Mouse (Mus musculus): ENCODE measurements around the gene Cdkl1.

The Cdkl1 gene

GRCm38 (mm10) chr12:69744138-69744537, 46.9 kb downstream of the Cdkl1 start:
- no peak for DNase-seq

DNA sequence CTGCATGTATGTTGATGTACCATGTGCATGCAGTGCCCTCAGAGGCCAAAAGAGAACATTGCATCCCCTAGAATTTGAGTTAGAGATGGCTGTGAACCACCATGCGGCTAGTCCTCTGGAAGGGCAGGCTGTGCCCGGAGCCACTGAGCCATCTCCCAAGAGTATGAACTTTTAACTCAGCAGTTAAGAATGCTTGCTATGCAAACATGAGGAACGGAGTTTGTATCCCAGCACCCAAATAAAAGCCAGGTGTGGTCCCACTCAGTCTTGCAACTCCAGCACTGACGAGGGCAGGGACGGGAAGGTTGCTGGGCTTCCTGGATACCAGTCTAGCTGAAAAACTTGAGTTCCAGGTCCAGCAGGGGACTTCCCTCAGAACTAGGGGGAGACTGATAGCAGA, 49.1 kb downstream of the Cdkl1 start:
- no peak for DNase-seq

- DNase-seq = no peak
Measured at GRCm38 (mm10) chr12:69733923-69734322, 57.1 kb downstream of the Cdkl1 start.

DNA sequence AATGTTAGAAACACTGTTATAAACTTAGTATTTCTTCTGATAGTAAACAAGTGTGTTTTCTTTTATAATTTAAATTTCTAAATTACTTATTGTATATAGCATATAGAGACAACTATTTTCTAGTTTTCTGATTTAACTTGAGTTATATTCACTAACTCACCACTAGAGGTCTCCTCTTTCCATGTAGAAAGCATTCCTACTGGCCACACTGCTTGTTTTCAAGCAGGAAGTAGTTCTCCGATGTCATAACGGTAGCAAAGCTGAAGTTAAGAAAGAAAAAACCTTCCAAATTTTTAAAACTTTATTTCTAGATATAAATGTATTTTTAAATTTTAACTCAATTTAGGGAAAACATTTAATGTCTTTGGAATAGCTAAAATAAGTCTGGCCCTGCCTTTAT, 57.5 kb downstream of the Cdkl1 start:
- DNase-seq = no peak

DNA sequence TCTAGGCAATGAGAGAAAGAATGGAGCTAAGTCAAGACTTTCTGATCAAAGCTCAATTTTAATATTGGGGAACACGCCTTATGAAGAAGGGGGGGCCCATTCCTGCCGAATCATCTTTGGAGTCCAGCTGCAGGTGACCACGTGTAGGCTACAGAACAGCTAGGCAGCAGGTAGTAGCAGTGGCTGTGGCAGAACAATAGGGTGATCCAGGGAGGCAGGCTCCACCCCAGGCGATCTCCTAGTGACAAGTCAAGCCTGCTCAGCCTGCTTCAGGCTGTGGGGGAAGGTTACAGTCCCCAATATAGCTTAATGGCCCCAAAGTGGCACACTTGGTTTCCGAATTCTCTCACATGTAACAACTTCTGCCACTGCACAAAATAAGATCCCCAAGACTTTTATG, 58.8 kb downstream of the Cdkl1 start:
- no peak for DNase-seq

GRCm38 (mm10) chr12:69730306-69730705, 60.8 kb downstream of the Cdkl1 start:
- no peak for DNase-seq

- no peak for DNase-seq
Measured at GRCm38 (mm10) chr12:69729246-69729645, 61.8 kb downstream of the Cdkl1 start.

DNA sequence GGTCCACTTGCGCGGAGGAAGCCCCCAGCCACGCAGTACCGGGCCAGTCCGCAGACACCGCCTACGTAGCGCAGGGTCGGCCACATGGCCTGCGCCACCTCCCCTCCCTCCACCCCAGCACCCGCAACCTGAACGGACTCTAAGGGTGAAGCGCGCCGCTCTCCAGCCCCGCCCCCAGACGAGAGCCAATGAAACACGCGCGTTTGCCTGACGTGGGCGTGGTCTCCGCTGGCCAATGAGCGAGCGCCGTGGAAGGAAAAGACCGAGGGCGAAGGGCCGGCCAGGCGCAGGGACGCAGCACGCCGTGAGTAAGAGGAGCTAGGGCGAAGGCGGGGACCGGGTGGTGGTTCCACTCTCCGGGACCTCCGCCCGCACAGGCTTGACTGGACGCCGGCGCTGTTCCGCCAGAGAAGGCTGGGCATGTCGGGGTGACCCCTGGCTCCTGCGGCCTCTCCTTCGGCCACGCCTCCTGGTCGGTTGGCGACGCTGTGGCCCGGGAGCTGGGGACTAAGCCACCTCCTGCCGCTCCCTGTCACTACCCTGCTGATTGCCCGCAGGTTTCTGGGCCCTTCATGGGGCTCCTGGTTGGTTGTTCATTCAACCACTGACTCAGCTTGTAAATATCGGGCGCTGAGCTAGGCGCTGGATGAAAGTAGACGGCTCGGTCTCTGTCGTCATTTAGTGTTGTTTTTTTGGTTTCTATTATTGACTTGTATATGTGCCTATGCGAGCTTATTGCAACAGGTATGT, 66.2 kb downstream of the Cdkl1 start, which contains the start of the genes L2hgdh and Atp5s:
L2hgdh (minus strand) TSS at position 163 of the 750 bp plus-strand sequence.
Atp5s (plus strand) TSS at position 240 of the 750 bp plus-strand sequence.
- peak; percentile 99 for DNase-seq

- DNase-seq = no peak
Measured at GRCm38 (mm10) chr12:69724018-69724710, 66.9 kb downstream of the Cdkl1 start.

DNA sequence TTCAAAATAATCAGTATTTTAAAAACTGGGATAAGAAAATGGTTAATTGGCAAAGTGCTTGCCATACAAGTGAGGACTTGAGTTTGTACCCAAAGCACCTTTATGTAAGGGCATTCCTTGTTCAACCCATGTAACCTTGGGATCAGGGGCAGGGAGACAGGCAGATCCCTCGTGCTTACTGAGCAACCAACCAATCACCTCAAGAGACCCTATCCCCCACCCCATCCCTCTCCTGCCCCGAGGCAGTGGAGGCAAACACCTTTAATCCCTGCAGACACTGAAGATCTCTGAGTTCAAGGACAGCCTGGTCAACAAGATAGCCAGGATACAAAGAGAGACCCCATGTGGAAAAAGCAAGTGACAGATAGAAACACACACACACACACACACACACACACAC, 67.7 kb downstream of the Cdkl1 start:
- no peak for DNase-seq

DNA sequence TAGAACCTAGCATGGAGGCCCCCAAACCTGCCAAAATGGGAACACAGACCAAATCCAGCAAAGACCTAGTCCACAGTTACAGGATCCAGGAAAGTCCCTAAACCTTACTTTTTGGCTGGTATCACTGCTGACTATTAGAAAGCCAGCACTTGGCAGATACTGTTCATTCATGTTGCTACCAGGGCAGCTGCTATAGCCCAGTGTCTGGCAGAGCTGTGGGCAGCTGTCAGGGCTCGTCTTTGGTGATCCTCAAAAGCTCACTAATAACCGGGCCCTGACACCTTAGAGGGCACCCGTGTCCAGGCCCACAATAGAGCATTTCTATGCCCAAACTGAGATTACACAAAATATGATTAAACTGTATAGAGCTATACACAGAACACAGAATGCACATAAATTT, 68.2 kb downstream of the Cdkl1 start:
- no peak for DNase-seq

DNA sequence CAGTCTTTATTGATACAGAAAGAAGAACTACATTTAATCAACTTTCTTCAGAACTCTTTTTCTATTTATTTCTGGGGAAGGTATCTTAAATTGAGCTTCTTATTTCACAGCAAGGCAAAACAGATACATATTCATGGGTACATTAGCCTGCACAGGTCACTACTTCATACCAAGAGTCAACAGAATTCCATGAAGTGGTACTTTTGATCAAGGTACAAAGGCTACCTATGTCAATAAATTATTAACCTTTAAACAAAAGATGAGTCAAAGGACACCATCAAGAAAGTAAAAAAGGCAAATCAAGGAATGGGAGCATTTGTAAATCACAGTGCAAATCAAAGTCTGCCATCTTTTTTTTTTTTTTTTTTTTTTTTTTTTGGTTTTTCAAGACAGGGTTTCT, 77.4 kb downstream of the Cdkl1 start:
- DNase-seq = no peak

- DNase-seq = peak; percentile 42
Measured at GRCm38 (mm10) chr12:69704799-69705458, 86.1 kb downstream of the Cdkl1 start.

DNA sequence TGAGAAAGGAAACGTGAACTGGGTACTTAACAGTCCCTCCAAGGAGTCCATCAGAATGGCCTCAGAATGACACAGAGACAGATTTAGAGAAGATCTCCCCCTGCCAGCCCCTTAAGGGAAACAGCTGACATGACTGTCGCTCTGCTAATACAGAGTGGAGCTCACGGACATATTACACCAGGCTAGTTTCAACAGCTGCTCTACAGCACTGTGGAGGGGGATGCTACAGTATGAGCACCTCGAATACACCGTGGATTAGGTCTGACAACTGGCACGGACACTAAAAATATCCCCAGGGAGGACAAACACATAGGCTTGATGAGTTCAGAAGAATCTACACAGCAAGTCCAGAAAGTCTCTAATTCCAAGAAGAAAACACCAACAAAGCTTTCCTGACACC, 92.7 kb downstream of the Cdkl1 start:
- DNase-seq = no peak

Measured in liver (tissue).